Mouse (Mus musculus) erythroblast, embryonic 14.5 days (primary cell): ENCODE data around the gene Tns1. TPM values are rescaled to one million over a fixed set of nuclear protein-coding genes. Genes with fewer than 3 reads are reported as not detected.
A peak's percentile ranks its signal among the peaks of the same experiment; 100 is the strongest.

ENCODE experiments used
- H3K27me3 ChIP-seq: 2 replicates; pipeline ENCODE4 v1.6.1; 2012; ENCODE audit warnings: inconsistent platforms; ENCODE audit not compliant: control insufficient read depth
- H3K36me3 ChIP-seq: 2 replicates; pipeline ENCODE4 v1.6.1; 2012; ENCODE audit warnings: mild to moderate bottlenecking, inconsistent platforms; ENCODE audit not compliant: control insufficient read depth
- H3K4me1 ChIP-seq: 2 replicates; pipeline ENCODE4 v1.6.1; 2012; ENCODE audit warnings: inconsistent platforms; ENCODE audit not compliant: control insufficient read depth
- H3K4me3 ChIP-seq: replicated peaks from 2 replicates; pipeline ENCODE3; 2012; ENCODE audit warnings: moderate library complexity, mild to moderate bottlenecking, inconsistent platforms
- H3K9me3 ChIP-seq: 2 replicates; pipeline ENCODE4 v1.6.1; 2012; ENCODE audit warnings: low read length, inconsistent platforms, mixed read lengths; ENCODE audit not compliant: control insufficient read depth
- GATA1 ChIP-seq: IDR thresholded peaks from 2 replicates; pipeline ENCODE4 v1.6.1; 2012; ENCODE audit warnings: low read length, inconsistent platforms, mixed read lengths
- TAL1 ChIP-seq: IDR thresholded peaks from 3 replicates; pipeline ENCODE4 v1.6.1; 2012; ENCODE audit warnings: low read length, inconsistent platforms, mixed read lengths
- polyA plus RNA-seq: library from polyadenylated mRNA; stranded (reverse); fragments of >175 nt; gene quantifications from 2 replicates; pipeline ENCODE4 v1.2.3, GENCODE M21; 2012

The Tns1 gene
- polyA plus RNA-seq, 1 experiment: 3.6 TPM

DNA sequence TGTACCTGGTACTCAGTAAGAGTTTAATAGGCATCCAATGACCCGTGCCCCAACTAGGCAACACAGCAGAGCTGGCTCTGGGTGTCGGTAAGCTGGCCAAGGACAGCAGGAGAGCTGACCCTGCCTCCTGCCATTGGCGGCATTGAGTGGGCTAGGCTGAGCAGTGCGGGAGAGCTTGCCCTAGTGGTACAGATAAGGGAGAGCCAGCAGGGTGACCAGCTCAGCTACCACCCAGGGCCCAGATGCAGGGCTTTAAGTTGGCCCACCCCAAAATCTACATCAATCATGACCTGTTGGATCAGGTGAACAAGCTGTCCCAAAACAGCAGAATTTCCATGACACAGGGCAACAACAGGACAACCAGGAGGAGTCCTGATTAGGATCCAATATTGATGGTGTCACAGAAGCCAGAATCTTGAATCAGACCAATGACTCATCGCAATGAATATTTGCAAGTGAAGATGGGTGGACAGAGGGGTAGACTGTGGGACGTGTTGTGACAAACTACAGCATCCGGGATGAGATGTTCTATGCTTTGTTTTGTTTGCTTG lies 54.2 kb downstream of the Tns1 start:
- Histone ChIP-seq H3K4me1 (no peaks in the 10 kb centered on the region), H3K9me3 (no peaks in the 10 kb centered on the region), H3K27me3 (peaks cover 46% of the 10 kb centered on the region), H3K36me3 (no peaks in the 10 kb centered on the region), H3K4me3 (no peak overlapping the region)
- no peak for TF ChIP-seq GATA1
- 0 out of 3 replicates have a peak, but pooled peaks have one; percentile 15 for TF ChIP-seq TAL1

DNA sequence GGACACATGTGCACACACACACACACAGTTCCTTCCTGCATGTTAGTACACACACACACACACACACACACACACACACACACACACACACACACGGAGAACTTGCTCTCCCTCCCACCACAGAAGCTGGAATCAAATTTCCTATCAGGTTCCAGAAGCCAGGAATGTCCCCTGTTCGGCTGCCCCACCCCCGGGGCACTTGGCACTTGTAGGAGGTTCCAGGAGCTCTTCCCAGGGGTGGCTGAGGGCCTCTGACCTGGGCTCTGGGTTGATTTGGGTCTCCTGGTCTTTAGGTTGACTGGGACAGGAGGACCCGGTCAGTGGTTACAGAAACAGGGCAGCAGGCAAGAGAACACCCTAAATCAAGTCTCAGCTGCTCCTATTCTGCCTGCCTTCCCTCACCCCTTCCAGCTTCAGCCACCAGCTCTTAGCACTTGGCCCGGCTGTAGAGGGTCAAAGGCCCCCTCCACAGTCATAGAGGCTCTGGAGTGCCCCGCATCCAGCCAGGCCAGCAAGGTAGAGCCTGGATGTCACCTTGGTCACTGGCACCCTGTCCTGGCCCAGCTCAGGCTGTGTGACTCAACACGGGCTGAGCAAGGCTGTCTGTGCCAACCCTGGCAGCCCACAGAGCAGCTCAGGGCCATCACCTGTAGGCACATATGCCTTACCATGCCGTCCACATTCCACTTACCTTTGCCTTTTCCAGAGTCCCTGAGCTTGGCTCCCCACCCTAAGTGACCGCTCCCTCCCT lies 55.0 kb downstream of the Tns1 start:
- no peaks in the 10 kb centered on the region for H3K4me1 ChIP-seq
- H3K9me3 ChIP-seq: no peaks in the 10 kb centered on the region
- H3K36me3 ChIP-seq: no peaks in the 10 kb centered on the region
- peaks cover 46% of the 10 kb centered on the region for H3K27me3 ChIP-seq
- TF ChIP-seq TAL1: no peak
- no peak for TF ChIP-seq GATA1
- H3K4me3 ChIP-seq: no peak overlapping the region

DNA sequence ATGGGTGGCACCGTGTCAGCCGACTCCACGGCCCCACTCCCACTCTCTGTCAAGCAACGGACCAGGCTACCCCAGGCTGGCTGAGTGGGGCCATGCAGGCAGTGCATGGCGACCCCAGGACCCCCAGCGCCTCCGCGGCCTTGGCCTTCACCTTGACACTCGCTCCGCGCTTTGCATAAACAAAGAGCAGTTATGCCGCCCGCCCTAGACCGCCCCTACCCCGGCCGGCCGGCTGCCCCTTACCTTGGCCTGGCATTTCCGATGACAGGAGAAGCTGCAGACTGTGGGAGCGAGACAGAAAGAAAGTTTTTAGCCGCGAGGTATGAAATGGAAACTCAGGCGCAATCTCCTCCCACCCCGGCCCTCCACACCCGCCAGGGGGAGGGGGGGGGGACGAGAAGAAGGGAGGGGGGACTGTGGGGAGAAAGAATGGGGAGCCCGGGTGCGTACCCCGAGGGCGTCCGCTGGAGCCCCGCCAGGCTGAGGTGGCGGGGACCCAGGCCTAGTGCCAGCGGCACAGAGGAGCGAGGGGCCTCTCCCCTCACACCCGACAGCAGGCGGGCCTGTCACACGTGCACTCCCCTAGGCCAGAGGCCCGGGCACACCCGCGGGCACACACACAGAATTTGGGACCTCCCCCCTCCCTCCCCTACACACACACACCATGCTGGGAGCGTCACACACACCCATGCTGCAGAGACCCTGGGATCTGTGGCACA lies 55.7 kb downstream of the Tns1 start:
- TF ChIP-seq TAL1: no peak
- TF ChIP-seq GATA1: no peak
- Histone ChIP-seq H3K36me3 (no peaks in the 10 kb centered on the region), H3K4me3 (peak overlapping the region; percentile 26), H3K27me3 (peaks cover 46% of the 10 kb centered on the region), H3K4me1 (peaks cover 4% of the 10 kb centered on the region), H3K9me3 (no peaks in the 10 kb centered on the region)

DNA sequence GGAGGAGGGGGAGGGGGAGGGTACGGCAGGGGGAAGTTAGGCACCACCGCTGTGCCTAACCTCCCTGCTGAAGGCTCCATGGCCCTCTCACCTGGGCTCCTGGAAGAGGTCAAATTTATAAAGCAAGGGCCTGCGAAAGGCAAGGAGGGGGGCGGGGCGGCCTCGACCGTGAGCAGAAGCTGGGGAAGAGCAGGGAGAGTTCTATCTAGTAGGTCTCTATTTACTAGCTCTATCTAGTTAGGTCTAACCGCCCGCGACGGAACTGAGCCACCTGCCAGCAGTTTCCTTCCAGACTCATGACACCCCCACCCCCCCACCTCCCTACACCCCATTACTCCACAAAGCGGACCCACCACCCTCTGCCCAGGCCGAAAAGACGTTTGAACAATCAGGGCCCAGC lies 56.4 kb downstream of the Tns1 start:
- TF ChIP-seq TAL1 (no peak), GATA1 (no peak)
- Histone ChIP-seq H3K27me3 (peaks cover 46% of the 10 kb centered on the region), H3K36me3 (no peaks in the 10 kb centered on the region), H3K4me1 (peaks cover 6% of the 10 kb centered on the region), H3K9me3 (no peaks in the 10 kb centered on the region), H3K4me3 (no peak overlapping the region)

DNA sequence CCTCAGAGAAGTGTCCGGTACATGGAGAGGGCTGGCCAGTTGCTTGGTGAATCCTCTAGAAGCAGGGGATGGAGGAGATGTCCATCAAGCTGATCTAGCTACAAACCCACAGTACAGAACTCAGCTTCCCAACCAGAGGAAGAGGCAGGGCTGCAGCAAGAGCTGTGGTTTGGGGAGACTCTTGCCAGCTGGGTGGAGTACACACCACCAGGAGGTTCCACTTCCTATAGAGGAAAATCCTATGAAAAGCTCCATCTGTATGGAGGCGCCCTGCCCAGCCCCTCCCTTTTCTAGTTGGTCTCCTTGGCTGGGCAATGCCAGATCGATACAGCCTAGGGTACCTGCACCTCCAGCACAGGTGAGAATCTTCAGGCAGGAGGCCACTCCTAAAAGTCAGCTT lies 57.7 kb downstream of the Tns1 start:
- H3K27me3 ChIP-seq: peaks cover 46% of the 10 kb centered on the region
- H3K9me3 ChIP-seq: no peaks in the 10 kb centered on the region
- TF ChIP-seq GATA1 (no peak), TAL1 (no peak)
- H3K4me1 ChIP-seq: peaks cover 6% of the 10 kb centered on the region
- H3K4me3 ChIP-seq: no peak overlapping the region
- H3K36me3 ChIP-seq: no peaks in the 10 kb centered on the region

DNA sequence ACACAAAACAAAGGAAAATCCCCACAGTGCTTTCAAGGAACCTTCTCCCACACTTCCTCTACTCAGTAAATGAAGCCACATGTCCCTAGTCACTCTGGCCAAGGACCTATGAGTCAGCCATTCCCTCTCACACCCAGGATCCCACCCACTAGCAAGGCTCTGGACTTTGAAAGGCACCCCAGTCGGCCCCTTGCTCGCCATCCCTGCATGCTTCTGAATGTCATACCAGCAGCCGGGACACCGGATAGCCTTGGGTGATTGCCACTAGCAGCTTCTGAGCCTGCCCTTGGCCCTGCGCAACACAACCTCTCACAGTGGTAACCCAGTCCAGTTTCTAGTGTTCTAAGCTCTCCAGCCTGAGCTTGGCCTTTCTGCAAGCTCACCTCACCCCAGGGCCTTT lies 58.2 kb downstream of the Tns1 start:
- Histone ChIP-seq H3K27me3 (peaks cover 42% of the 10 kb centered on the region), H3K36me3 (no peaks in the 10 kb centered on the region), H3K4me1 (peaks cover 6% of the 10 kb centered on the region), H3K9me3 (no peaks in the 10 kb centered on the region), H3K4me3 (no peak overlapping the region)
- TF ChIP-seq GATA1 (no peak), TAL1 (no peak)

DNA sequence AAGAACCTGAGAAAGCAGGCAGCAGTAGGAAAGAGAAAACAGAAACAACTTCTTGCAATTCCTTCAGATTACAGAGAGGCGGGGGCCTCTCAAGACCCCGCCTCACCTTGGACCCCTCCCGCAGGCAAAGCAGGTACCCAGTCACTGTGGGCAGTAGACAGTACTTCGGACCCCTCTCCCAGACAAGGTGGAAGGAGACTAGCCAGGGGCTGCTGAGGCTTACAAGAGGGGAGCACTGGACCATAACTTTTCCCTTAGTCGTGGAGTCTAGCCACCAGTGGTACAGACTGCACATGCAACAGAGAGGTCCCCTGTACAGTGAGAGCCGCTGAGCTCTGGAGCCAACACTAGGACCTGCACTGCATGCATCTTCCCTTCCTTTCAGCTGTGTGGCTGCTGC lies 64.2 kb downstream of the Tns1 start:
- H3K4me1 ChIP-seq: peaks cover 6% of the 10 kb centered on the region

DNA sequence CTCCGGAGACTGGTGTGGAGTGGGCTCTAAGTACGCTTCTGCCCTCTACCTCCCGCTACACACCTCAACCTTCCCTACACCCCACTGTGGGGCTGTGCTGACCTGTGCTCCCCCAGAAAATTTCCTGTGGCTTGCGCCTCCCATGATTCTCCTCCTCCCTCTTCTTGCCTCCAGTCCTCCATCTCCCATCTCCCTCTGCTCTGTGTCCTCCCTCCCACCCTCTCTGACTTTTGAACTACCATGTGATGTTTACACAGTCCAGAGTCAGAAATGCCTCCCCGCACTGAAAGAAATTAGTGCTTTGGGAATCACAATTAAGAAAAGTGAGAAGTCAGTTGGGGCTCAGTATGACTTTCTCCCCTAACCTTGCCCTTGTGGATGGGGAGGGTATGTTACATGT lies 64.7 kb downstream of the Tns1 start:
- no peak for TF ChIP-seq TAL1
- Histone ChIP-seq H3K4me1 (peaks cover 6% of the 10 kb centered on the region), H3K4me3 (no peak overlapping the region), H3K27me3 (no peaks in the 10 kb centered on the region), H3K36me3 (no peaks in the 10 kb centered on the region), H3K9me3 (no peaks in the 10 kb centered on the region)

More for the DNA sequence above, 64.2 kb downstream of the Tns1 start:
- Histone ChIP-seq H3K27me3 (no peaks in the 10 kb centered on the region), H3K4me3 (no peak overlapping the region), H3K36me3 (no peaks in the 10 kb centered on the region), H3K9me3 (no peaks in the 10 kb centered on the region)
- no peak for TF ChIP-seq GATA1
- TF ChIP-seq TAL1: no peak

DNA sequence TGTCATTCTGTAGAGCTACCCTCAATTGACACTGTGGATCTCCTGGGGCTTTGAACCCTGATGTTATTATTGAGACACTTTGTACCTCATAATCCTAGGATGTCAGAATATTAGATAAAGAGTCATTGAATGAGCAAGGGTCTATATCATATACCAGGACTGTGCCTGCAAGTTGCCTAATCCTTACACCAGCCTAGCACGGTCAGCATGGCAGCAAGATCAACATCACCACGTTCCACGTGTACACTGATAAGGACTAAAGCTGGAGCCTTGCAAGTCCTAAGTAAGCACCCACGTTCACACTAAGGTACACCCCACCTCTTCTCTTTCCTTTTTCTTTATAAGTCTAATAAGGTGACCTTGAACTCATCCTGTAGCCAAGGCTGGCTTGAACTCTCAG lies 65.5 kb downstream of the Tns1 start:
- no peaks in the 10 kb centered on the region for H3K9me3 ChIP-seq
- TF ChIP-seq GATA1: no peak
- no peak for TF ChIP-seq TAL1
- H3K4me1 ChIP-seq: peaks cover 4% of the 10 kb centered on the region
- H3K36me3 ChIP-seq: no peaks in the 10 kb centered on the region
- H3K4me3 ChIP-seq: no peak overlapping the region
- H3K27me3 ChIP-seq: no peaks in the 10 kb centered on the region
